Mouse (Mus musculus): Measurements from ENCODE around the gene Qk. TPM values are rescaled to one million over a fixed set of nuclear protein-coding genes. Genes with fewer than 3 reads are reported as not detected.

The Qk gene
- polyA plus RNA-seq, 1 experiment from 2014 or later = 35.7 TPM

DNA sequence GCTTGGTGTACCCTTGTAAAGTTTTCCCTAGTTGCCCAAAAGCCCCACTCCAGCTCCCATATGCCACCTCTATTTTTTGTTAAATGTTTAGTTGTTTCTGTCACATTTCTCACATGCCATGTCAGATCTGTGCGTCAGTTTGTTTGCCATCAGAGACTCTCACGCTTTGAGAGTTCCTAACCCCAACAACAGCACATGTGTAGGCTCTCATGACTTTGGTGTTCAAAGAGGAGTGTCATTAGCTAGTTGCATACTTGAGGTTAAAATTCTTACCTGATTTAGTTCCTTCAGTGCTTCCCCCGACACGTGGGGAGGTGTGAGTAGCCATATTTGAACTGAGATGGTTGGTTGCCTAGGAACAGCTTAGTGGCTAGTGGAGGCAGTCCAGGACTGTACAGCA lies 2.1 kb upstream of the Qk start:
- Histone ChIP-seq H3K4me3 (no peak overlapping the region), H3K4me2 (replicated peaks) (0 out of 2 replicates have a peak overlapping the region, but pooled peaks have one; percentile 45), H3K36me3 (peaks cover 9% of the 10 kb centered on the region), H3K27me3 (no peaks in the 10 kb centered on the region), H3K9ac (no peak overlapping the region), H3K9me3 (0 out of 2 replicates have a peak, but pooled peaks cover 5% of the 10 kb centered on the region), H3K27ac (no peak overlapping the region), H3K4me1 (peaks cover 20% of the 10 kb centered on the region)
- no peak for ATAC-seq (ENCODE audit: low FRiP score, low read depth)
- WGBS = 88% methylated on average over 4 of the region's 4 CpGs

DNA sequence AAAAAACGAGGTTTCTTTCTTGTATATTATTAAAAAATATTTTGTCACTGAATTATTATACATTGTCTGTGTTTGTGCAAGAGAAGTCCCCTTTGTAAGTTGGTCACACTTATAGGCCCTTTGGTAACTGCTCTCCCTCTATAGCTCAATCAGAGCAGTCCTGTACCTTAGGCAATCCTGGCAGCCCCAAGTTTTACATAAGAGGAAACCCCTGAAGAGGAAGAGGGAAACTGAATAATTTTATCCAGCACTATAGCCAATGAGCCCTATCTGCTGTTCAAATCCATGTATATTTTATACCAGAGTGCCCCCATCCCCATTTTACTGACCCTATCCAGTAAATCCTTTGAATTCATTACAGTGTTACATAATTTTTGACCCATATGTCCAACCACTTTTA lies 1.4 kb upstream of the Qk start:
- 0 out of 2 replicates have a peak, but pooled peaks cover 5% of the 10 kb centered on the region for H3K9me3 ChIP-seq
- H3K4me2 ChIP-seq (replicated peaks) = peak overlapping the region; percentile 45
- 54% methylated on average over 1 of the region's 1 CpGs for WGBS
- no peak overlapping the region for H3K9ac ChIP-seq
- 0 out of 2 replicates have a peak overlapping the region, but pooled peaks have one; percentile 22 for H3K4me3 ChIP-seq
- no peaks in the 10 kb centered on the region for H3K27me3 ChIP-seq
- H3K27ac ChIP-seq = no peak overlapping the region
- H3K4me1 ChIP-seq = peaks cover 25% of the 10 kb centered on the region
- H3K36me3 ChIP-seq = peaks cover 9% of the 10 kb centered on the region
- no peak for ATAC-seq (ENCODE audit: low FRiP score, low read depth)

DNA sequence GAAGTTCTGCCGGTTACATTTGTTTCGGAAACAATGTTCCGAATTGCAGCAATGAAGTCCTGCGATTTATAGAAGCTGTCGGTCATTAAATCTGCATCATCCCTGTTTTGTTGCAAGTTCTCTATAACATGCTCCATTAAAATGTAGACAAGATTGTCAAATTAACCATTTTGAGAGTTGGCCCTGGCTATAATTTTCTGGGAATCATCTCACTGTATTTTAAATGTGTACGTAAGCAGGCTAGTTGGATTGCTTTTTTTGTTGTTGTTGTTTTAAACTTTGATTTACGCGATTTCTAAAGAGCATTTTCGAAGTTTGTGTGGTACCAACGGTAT lies 769 bp upstream of the Qk start:
- 20% methylated on average over 10 of the region's 10 CpGs for WGBS
- Histone ChIP-seq H3K9ac (peak overlapping the region; percentile 98), H3K27me3 (no peaks in the 10 kb centered on the region), H3K4me3 (peak overlapping the region; percentile 82), H3K4me1 (peaks cover 25% of the 10 kb centered on the region), H3K4me2 (replicated peaks) (peak overlapping the region; percentile 65), H3K36me3 (peaks cover 6% of the 10 kb centered on the region), H3K27ac (peak overlapping the region; percentile 98; the same call in 1 of the 2 replicates), H3K9me3 (0 out of 2 replicates have a peak, but pooled peaks cover 3% of the 10 kb centered on the region)
- ATAC-seq (ENCODE audit: low FRiP score, low read depth) = no peak

DNA sequence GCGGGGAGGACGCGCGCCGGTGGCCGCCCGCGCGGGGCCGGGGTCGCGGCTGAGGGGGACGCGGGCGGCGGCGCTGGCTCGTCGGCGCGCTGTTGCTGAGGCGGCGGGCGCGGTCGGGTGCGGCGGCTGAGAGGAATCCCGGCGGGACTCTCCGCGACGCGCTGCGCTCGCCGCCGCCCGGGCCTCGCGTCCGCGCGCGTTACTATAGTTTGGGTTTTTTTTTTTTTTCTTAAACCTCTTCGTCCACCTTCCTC lies 296 bp downstream of the Qk start:
- WGBS = 0% methylated on average over 30 of the region's 46 CpGs
- peaks cover 30% of the 10 kb centered on the region for H3K4me1 ChIP-seq
- H3K9ac ChIP-seq = peak overlapping the region; percentile 98
- peak overlapping the region; percentile 82 for H3K4me3 ChIP-seq
- H3K27ac ChIP-seq = peak overlapping the region; percentile 98
- no peak for ATAC-seq (ENCODE audit: low FRiP score, low read depth)
- no peaks in the 10 kb centered on the region for H3K36me3 ChIP-seq
- no peaks in the 10 kb centered on the region for H3K27me3 ChIP-seq
- H3K4me2 ChIP-seq (replicated peaks) = peak overlapping the region; percentile 65; the same call in 1 of the 2 replicates
- no peaks in the 10 kb centered on the region for H3K9me3 ChIP-seq

DNA sequence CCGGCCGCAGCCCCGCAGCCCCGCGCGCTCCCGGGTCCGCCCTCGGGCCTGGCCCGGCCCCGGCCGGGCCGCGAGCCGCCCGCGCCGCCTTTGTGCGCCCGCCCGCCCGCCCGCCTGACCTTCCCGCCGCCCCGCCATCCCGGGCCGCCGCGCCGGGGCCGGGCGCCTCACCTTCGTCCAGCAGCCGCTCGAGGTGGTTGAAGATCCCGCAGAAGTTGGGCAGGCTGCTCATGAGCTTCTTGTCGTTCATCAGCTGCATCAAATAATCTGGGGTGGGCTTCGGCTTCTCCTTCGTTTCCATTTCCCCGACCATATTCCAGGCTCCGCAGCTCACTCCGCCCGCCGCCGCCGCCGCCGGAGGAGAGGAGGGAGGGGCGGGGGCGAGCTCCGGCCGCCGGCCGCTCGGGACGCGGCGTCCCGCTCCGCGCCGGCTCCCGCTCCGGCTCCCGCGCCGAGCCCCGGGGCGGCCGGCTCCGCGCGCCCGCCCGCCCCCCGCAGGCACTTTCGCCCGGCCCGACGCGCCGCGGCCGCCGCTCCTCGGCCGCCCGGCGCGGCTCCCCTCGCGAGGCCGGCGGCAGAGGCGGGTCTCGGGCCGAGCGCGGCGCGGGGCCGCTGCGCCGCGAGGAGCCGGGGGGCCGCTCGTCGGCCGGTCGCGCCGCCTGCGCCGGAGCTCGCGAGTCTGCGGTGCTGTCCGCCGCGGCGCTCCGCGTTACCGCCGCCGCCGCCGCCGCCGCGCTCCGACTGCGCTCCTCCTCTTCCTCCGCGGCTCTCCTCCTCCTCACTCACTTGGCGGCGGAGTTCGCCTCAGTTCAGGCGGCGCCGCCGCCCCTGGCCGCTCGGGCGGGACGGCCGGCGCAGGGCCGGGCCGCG lies 858 bp downstream of the Qk start:
- no peaks in the 10 kb centered on the region for H3K27me3 ChIP-seq
- no peaks in the 10 kb centered on the region for H3K36me3 ChIP-seq
- H3K4me3 ChIP-seq = peak overlapping the region; percentile 82
- H3K27ac ChIP-seq = peak overlapping the region; percentile 98
- H3K4me2 ChIP-seq (replicated peaks) = peak overlapping the region; percentile 65
- peak; percentile 66; the same call in 1 of the 2 replicates for ATAC-seq (ENCODE audit: low FRiP score, low read depth)
- peak overlapping the region; percentile 98 for H3K9ac ChIP-seq
- 0% methylated on average over 35 of the region's 153 CpGs for WGBS
- H3K4me1 ChIP-seq = peaks cover 34% of the 10 kb centered on the region
- H3K9me3 ChIP-seq = no peaks in the 10 kb centered on the region

DNA sequence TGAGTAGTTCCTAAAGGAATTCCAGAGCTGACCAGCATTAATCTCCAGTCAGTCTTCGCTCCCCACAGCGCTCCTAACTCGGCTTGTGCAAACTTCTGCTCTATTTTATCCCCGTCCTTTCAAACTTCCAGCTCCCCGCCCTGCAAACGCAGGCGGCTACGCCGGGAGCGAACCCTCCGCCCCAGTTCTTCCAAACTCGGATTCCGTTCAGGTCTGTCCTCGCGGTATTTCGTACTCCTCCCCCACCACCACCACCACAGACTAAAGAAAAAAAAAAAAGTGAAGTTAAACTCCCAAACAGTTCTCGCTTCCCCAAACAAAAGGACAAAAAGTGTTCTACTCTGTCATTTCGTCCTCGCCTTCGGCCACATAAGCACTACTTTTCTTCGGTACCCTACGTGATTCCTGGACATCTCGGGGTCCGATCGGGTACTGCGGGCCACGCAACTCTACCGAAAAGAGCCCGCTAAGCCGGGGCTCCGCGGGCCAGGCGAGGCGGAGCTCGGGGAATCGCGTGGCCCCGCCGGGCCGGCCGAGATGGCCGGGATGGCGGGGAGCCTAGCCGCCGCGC lies 1.6 kb downstream of the Qk start:
- no peak for ATAC-seq (ENCODE audit: low FRiP score, low read depth)

DNA sequence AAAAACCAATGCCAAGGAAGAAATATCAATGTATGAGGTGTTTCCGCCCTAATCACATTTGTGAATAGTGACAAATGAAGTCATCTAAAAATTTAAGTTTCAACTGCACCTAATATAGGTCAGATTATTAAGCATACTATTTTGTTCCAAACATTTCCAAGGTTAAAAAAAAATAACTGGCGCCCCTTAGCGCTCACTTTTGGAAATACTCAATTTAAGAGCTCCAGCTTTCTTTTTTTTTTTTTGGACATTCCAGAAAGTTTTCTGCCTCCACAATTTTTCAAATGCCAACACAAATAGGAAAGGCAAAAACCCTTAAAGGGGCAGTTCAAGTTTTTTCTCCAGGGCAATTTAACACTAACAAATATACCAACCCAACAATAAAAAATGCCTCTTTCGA lies 2.5 kb downstream of the Qk start:
- ATAC-seq (ENCODE audit: low FRiP score, low read depth) = no peak
- no peaks in the 10 kb centered on the region for H3K9me3 ChIP-seq
- no peaks in the 10 kb centered on the region for H3K27me3 ChIP-seq
- peak overlapping the region; percentile 98 for H3K27ac ChIP-seq
- peak overlapping the region; percentile 98 for H3K9ac ChIP-seq
- H3K36me3 ChIP-seq = no peaks in the 10 kb centered on the region
- H3K4me2 ChIP-seq (replicated peaks) = peak overlapping the region; percentile 63
- H3K4me3 ChIP-seq = peak overlapping the region; percentile 82
- H3K4me1 ChIP-seq = peaks cover 32% of the 10 kb centered on the region
- 8% methylated on average over 4 of the region's 4 CpGs for WGBS

More for the DNA sequence above, 1.6 kb downstream of the Qk start:
- Histone ChIP-seq H3K27me3 (no peaks in the 10 kb centered on the region), H3K27ac (peak overlapping the region; percentile 98), H3K4me2 (replicated peaks) (peak overlapping the region; percentile 63), H3K4me3 (peak overlapping the region; percentile 82), H3K36me3 (no peaks in the 10 kb centered on the region), H3K9me3 (no peaks in the 10 kb centered on the region), H3K9ac (peak overlapping the region; percentile 98), H3K4me1 (peaks cover 30% of the 10 kb centered on the region)
- under 1% methylated on average over 42 of the region's 46 CpGs for WGBS

DNA sequence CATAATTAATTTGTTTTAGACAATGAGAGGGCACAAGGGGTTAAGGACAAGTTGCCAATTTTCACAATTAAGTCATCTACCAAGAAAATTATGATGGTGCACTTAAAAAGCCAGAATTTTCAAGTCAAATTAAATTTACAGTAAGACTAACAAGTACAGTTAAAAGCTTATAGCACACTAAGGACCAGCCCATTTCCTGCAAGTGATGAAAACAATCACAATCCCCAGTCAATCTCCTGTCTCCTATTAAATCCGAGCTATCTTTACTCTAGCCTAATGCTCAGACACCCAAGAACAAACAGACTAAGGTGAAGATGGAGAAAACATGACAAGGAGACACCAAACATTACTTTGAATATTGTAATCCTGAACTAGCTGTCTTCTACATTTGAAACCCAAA lies 3.2 kb downstream of the Qk start:
- Histone ChIP-seq H3K9ac (peak overlapping the region; percentile 55; the same call in 1 of the 2 replicates), H3K27ac (no peak overlapping the region), H3K4me3 (peak overlapping the region; percentile 44), H3K36me3 (no peaks in the 10 kb centered on the region), H3K27me3 (no peaks in the 10 kb centered on the region), H3K9me3 (no peaks in the 10 kb centered on the region), H3K4me1 (peaks cover 28% of the 10 kb centered on the region), H3K4me2 (replicated peaks) (peak overlapping the region; percentile 71)
- WGBS = 5% methylated on average over 1 of the region's 1 CpGs
- ATAC-seq (ENCODE audit: low FRiP score, low read depth) = no peak

DNA sequence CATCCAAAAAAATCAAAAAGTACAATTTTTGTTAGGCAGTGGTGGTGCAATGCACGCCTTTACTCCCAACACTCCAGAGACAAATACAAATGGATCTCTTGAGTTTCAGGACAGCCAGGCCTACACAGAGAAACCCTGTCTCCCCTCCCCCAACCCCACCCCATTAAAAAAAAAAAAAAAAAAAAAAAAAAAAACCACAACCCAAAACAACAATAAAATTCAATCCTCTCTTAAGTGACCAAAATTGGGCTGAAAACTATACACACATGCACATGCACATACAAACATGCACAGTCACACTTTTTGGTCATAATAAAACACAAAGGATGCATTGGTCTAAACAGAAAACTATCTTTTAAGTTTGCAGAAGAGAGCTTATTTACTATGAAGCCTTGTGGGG lies 9.6 kb downstream of the Qk start:
- ATAC-seq (ENCODE audit: low FRiP score, low read depth) = no peak
- Histone ChIP-seq H3K4me3 (no peak overlapping the region), H3K9ac (no peak overlapping the region), H3K36me3 (no peaks in the 10 kb centered on the region), H3K4me1 (peaks cover 33% of the 10 kb centered on the region), H3K27me3 (no peaks in the 10 kb centered on the region), H3K27ac (no peak overlapping the region), H3K4me2 (replicated peaks) (no peak overlapping the region), H3K9me3 (no peaks in the 10 kb centered on the region)
- WGBS = 71% methylated on average over 1 of the region's 1 CpGs

DNA sequence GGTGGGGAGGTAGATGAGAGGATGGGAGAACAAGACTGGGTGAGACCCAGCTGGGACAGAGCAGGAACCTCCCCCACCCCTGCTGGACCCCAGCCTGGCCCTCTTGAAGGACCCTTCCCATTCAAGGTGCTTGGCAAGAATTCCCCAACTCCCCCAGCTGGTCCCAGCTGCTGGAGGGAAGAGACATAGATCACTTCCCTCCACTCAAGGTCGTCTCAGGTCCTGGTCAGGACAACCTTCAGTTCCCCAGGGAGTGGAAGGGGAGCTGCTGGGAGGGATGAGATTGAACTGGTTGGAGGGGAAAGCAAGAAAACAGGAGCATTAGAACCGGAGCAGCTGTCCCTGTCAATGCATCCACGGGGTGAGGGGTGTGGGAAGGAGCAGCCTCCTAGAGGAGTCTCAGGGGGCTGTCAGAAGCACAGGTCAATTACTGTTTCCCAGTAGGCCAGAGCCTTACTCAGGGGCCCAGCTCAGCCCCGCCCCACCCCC lies 10.5 kb downstream of the Qk start:
- no peak overlapping the region for H3K27ac ChIP-seq
- H3K4me1 ChIP-seq = peaks cover 26% of the 10 kb centered on the region
- H3K9me3 ChIP-seq = no peaks in the 10 kb centered on the region
- H3K4me2 ChIP-seq (replicated peaks) = no peak overlapping the region; the same call in 1 of the 2 replicates
- no peaks in the 10 kb centered on the region for H3K36me3 ChIP-seq
- no peak; the same call in 1 of the 2 replicates for ATAC-seq (ENCODE audit: low FRiP score, low read depth)
- 38% methylated on average over 4 of the region's 4 CpGs for WGBS
- H3K9ac ChIP-seq = no peak overlapping the region
- no peak overlapping the region for H3K4me3 ChIP-seq
- H3K27me3 ChIP-seq = no peaks in the 10 kb centered on the region

DNA sequence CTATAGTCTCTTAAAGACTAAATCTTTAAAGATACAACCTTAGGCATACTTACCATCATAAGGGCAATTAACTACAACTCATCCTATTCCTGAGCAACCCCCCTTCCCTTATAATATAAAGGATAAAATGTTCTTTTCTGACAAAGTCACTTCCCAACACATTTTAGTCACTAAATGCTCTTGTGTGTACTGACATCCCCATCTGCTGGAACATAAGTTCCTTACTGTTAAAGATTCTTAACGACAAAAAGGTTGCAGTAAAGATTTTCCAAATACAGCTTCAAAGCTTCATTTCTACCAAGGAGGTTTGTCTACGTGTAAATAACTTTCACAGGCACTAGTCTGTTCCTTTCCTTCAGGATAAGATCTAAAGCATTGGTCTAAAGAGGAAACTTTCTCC lies 13.2 kb downstream of the Qk start:
- Histone ChIP-seq H3K4me2 (replicated peaks) (no peak overlapping the region), H3K4me1 (peaks cover 15% of the 10 kb centered on the region), H3K27ac (no peak overlapping the region), H3K9ac (no peak overlapping the region), H3K4me3 (no peak overlapping the region), H3K27me3 (no peaks in the 10 kb centered on the region), H3K36me3 (no peaks in the 10 kb centered on the region), H3K9me3 (no peaks in the 10 kb centered on the region)
- no peak for ATAC-seq (ENCODE audit: low FRiP score, low read depth)
- WGBS = 51% methylated on average over 2 of the region's 2 CpGs

DNA sequence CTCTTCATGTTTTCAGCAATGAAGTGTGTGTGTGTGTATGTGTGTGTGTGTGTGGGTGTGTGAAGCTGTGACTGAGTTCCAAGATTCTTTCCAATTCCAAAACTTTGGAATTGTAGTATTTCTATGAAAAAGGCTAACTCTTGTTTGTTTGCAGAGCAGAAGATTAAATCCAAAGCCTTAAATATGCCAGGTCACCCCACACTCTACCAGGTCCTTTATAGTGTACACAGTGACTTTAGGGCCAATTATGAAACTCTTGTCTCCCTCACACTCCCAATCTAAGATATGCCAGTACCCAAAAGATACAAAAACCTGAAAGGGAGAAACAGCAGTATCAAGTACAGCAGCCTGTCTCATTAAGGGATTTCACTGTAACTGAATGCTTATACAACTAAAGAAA lies 15.7 kb downstream of the Qk start:
- Histone ChIP-seq H3K36me3 (no peaks in the 10 kb centered on the region), H3K4me1 (peaks cover 3% of the 10 kb centered on the region; the same call in 1 of the 2 replicates), H3K27ac (no peak overlapping the region), H3K9ac (no peak overlapping the region), H3K9me3 (no peaks in the 10 kb centered on the region), H3K4me3 (no peak overlapping the region), H3K4me2 (replicated peaks) (no peak overlapping the region), H3K27me3 (no peaks in the 10 kb centered on the region)
- no peak for ATAC-seq (ENCODE audit: low FRiP score, low read depth)

Measured in limb, embryonic 13.5 days (tissue).